ENCODE assay signal across 9 mouse cellular contexts in genomic region chr1:189228222-189229084, GRCm38 (mm10).
DNase-seq lines count a peak whose midpoint lies in the region; ATAC-seq lines count a peak whose summit lies in the region.
"Had no signal": no experiment of that assay in that cellular context is flagged by ENCODE, and none has a peak within 500 bp of the region (broad histone marks: within the 10 kb centered on the region; RNA-seq: fewer than 3 reads in every experiment).

No protein-coding gene starts in this region.

- H3K4me2 ChIP-seq in hindbrain, embryonic 12.5 days (replicated peaks) = peak overlapping the region; percentile 22; the same call in 1 of the 2 replicates
- H3K4me2 ChIP-seq in midbrain, embryonic 12.5 days (replicated peaks) = no peak overlapping the region

- H3K27ac ChIP-seq in hindbrain, embryonic 12.5 days = peak overlapping the region; percentile 30; the same call in 1 of the 2 replicates
- H3K27ac ChIP-seq in midbrain, embryonic 12.5 days (replicated peaks) = no peak overlapping the region; the same call in 1 of the 2 replicates
- H3K27ac ChIP-seq: heart, adult 2 months had no signal

- H3K4me3 ChIP-seq in hindbrain, embryonic 12.5 days = no peak overlapping the region
- no peak overlapping the region for H3K4me3 ChIP-seq in midbrain, embryonic 12.5 days
- H3K4me3 ChIP-seq: heart, adult 2 months had no signal

- H3K4me1 ChIP-seq in hindbrain, embryonic 12.5 days = peaks cover 11% of the 10 kb centered on the region
- H3K4me1 ChIP-seq in midbrain, embryonic 12.5 days = peaks cover 11% of the 10 kb centered on the region

- DNase-seq in cerebellum, postnatal 14 days = peak; percentile 41 to 43
- DNase-seq in cerebellum, adult 11-12 months = no peak
- peak; percentile 22 for DNase-seq in adrenal gland, postnatal 25 days
- DNase-seq in thymus, postnatal 25 days = no peak
- DNase-seq in lung, adult 18-20 months = no peak
- DNase-seq in thymus, postnatal 10 days (ENCODE audit: low spot score in 2 of 2) = no peak

- peak; percentile 50; the same call in 1 of the 2 replicates for ATAC-seq in hindbrain, embryonic 12.5 days (ENCODE audit: low FRiP score)
- peak; percentile 82 for ATAC-seq in midbrain, embryonic 12.5 days (ENCODE audit: low FRiP score, low read depth)

- 57% methylated on average over 19 of the region's 19 CpGs for WGBS in hindbrain, embryonic 12.5 days
- 68% methylated on average over 19 of the region's 19 CpGs for WGBS in midbrain, embryonic 12.5 days

- H3K9me3 ChIP-seq in hindbrain, embryonic 12.5 days (replicated peaks) = no peaks in the 10 kb centered on the region
- 0 out of 2 replicates have a peak, but pooled peaks cover 3% of the 10 kb centered on the region for H3K9me3 ChIP-seq in midbrain, embryonic 12.5 days

- H3K36me3 ChIP-seq in hindbrain, embryonic 12.5 days = no peaks in the 10 kb centered on the region
- H3K36me3 ChIP-seq in midbrain, embryonic 12.5 days = no peaks in the 10 kb centered on the region

- H3K27me3 ChIP-seq in hindbrain, embryonic 12.5 days = no peaks in the 10 kb centered on the region
- no peaks in the 10 kb centered on the region for H3K27me3 ChIP-seq in midbrain, embryonic 12.5 days

- peak overlapping the region; percentile 18; the same call in 1 of the 2 replicates for H3K9ac ChIP-seq in hindbrain, embryonic 12.5 days
- H3K9ac ChIP-seq in midbrain, embryonic 12.5 days (replicated peaks) = no peak overlapping the region

Comparison
In these comparisons a context has a peak if more than half of its experiments do, and no peak if none do; other contexts are left out.
1. DNase-seq: peak in cerebellum, postnatal 14 days (2 of 2) and adrenal gland, postnatal 25 days (single experiment); none in cerebellum, adult 11-12 months (single experiment), thymus, postnatal 25 days (single experiment), lung, adult 18-20 months (0 of 2) and thymus, postnatal 10 days (0 of 2).